Mouse (Mus musculus): ENCODE measurements at regions not wholly inside any gene's neighbourhood (a gene's known extent, or its start where the extent isn't known, plus 50 kb on each side); places are given as distances from the start of the nearest gene placed in this dataset.
"Not testable (repeated sequence)": the region's sequence is repeated elsewhere in the genome, so short reads cannot be mapped to it uniquely, and the experiment has no call there.

GRCm38 (mm10) chr8:35020480-35020879 is 745.1 kb upstream of the Gm19410 start:
- no peak for ATAC-seq (ENCODE audit: poor library complexity, severe bottlenecking)

DNA sequence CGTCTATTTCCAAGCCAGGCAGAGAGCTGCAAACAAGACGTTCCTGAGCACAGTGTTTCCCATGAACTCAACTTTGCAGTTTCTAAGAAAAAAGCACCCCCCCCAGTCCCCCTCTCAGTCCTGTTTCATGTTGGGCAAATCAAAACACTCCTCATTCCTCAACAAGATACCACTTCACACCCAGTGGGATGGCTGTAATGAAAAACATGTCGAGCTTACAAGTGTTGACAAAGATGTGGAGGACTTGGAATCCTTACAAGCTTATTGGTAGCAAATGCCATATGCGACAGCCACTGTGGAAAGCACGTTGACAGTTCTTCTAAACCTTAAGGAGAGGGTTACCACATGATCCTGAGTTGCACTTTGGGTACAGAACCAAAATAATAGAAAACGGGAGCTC is 742.9 kb upstream of the Gm19410 start:
- no peak for ATAC-seq (ENCODE audit: poor library complexity, severe bottlenecking)

DNA sequence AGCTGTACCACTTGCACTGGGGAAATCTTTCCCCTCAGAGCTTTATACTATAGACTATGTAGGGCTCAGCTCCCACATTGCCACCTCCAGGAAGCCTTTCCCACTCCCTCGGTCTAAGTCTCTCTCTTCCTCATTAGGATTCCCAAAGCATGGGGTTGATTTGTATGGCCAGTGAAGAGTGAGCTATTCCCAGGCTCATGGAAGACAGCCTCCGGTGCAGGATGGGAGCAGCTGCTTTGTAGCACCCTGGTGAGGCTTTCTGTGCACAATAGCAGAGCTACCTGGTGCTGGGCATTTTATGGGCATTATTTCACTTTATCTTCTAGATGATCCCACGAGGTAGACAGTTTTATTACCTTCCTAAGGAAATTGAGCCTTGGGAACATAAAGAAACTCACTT is 717.8 kb upstream of the Gm19410 start:
- ATAC-seq (ENCODE audit: poor library complexity, severe bottlenecking) = no peak

DNA sequence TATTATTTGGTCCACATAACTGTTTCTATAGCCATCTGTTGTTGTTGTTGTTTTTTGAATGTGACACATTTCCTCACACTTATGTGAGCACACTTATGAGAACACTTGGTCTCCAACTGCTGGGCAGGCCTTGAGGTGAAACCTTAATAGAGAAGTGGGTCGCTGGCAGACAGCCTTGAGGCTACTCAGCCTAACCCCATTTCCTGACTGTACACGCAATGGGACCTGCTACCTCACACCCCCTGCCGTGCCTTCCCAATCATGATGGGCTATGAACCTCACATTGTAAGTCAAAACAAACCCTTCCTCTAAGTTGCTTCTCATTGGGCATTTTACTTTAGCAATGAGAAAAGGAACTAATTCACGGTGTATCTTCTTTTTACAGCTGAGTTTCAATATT is 712.1 kb upstream of the Gm19410 start:
- ATAC-seq (ENCODE audit: poor library complexity, severe bottlenecking) = peak; percentile 81

DNA sequence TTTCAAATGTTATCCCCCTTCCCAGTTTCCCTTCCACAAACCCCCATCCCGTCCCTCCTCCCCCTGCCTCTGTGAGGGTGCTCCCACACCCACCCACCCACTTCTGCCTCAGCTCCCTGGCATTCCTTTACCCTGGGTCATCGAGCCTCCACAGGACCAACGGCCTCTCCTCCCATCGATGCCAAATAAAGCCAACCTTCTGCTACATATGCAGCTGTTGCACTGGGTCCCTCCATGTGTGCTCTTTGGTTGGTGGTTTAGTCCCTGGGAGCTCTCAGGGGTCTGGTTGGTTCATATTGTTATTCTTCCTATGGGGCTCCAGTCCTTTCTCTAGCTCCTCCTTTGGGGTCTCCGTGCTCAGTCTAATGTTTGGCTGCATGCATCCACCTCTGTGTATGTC is 704.5 kb upstream of the Gm19410 start:
- no peak for ATAC-seq (ENCODE audit: poor library complexity, severe bottlenecking)

DNA sequence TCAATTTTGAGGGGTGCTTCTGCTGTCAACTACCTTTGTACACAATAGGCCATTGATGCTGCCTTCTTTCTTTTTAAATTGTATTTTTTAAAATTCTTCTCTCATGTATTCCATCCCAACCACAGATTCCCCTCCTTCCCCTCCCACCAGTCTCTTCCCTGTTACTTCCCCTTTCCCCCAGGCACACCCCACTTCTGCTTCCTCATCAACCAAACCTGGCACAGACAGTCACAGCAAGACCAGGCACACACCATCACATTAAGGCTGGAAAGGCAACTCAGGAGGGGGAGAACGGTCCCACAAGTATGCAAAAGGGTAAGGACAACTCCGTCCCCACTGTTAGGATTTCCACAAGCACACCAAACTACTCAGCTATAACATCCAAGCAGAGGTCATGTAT is 697.4 kb upstream of the Gm19410 start:
- peak; percentile 100 for ATAC-seq (ENCODE audit: poor library complexity, severe bottlenecking)

GRCm38 (mm10) chr8:35070246-35070989 is 695.2 kb upstream of the Gm19410 start:
- ATAC-seq (ENCODE audit: poor library complexity, severe bottlenecking) = peak; percentile 45

DNA sequence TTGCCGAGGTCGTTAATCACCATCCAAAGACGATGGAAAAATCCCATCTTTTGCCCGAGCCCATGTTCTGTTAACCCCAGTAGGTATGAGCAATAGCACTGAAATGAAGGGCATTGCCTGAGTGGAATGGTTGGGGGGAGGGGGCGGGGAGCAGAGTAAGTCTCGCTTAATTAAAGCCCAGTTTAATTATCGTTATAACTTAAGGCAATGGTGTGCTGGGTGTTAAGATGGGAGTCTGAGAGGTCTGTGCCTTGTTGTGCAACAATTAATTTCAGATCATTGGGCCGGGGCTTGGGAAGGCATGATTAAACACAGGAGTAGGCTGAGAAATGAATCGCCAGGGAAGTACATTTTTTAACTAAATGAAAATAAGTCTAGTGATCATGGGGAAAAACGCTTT is 689.6 kb upstream of the Gm19410 start:
- ATAC-seq (ENCODE audit: poor library complexity, severe bottlenecking) = no peak

- ATAC-seq (ENCODE audit: poor library complexity, severe bottlenecking) = no peak
These were observed 682.4 kb upstream of the Gm19410 start for GRCm38 (mm10) chr8:35083161-35083560.

- no peak for ATAC-seq (ENCODE audit: poor library complexity, severe bottlenecking)
These were observed 678.5 kb upstream of the Gm19410 start for GRCm38 (mm10) chr8:35087070-35087469.

- ATAC-seq (ENCODE audit: poor library complexity, severe bottlenecking) = no peak
These were observed 677.0 kb upstream of the Gm19410 start for GRCm38 (mm10) chr8:35088380-35089244.

- no peak for ATAC-seq (ENCODE audit: poor library complexity, severe bottlenecking)
These were observed 676.1 kb upstream of the Gm19410 start for GRCm38 (mm10) chr8:35089519-35089918.

DNA sequence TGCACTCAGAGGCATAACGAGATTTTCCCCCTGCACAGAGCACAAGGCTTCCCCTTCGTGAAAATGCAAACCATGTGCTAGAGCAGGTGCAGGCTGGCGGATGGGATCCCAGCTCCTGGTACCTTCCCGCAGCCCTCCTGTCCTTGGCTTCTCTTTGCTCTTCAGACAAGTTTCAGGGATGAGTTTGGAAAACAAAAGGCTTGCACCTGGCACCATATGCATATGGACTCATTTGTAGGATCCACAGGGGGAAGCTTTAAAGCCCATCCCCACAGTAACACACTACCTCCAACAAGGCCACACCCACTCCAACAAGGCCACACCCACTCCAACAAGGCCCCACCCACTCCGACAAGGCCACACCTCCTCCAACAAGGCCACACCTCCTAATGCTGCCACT is 663.9 kb upstream of the Gm19410 start:
- no peak for ATAC-seq (ENCODE audit: poor library complexity, severe bottlenecking)

DNA sequence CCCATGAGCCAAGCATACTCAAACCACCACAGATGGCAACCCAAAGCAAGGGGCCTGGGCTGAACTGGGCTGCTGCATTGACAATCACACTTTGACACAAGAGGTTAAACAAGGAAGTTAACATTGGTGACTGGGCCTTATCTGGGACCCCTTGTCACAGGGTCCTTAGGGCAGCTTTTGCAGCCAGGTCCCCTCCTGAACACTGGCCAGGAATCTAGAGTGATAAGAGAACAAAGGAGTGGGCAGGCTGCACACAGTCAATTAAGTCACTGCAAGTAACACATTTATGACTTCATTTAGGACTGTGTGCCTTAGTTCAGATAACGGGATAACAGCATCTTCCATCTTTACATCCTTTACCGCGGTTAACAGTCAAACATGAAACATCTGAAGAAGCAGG is 663.5 kb upstream of the Gm19410 start:
- ATAC-seq (ENCODE audit: poor library complexity, severe bottlenecking) = not testable (repeated sequence)

DNA sequence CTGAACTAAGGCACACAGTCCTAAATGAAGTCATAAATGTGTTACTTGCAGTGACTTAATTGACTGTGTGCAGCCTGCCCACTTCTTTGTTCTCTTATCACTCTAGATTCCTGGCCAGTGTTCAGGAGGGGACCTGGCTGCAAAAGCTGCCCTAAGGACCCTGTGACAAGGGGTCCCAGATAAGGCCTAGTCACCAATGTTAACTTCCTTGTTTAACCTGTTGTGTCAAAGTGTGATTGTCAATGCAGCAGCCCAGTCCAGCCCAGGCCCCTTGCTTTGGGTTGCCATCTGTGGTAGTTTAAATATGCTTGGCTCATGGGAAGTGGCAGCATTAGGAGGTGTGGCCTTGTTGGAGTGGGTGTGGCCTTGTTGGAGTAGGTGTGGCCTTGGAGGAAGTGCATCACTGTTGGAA is 661.1 kb upstream of the Gm19410 start:
- not testable (repeated sequence) for ATAC-seq (ENCODE audit: poor library complexity, severe bottlenecking)

DNA sequence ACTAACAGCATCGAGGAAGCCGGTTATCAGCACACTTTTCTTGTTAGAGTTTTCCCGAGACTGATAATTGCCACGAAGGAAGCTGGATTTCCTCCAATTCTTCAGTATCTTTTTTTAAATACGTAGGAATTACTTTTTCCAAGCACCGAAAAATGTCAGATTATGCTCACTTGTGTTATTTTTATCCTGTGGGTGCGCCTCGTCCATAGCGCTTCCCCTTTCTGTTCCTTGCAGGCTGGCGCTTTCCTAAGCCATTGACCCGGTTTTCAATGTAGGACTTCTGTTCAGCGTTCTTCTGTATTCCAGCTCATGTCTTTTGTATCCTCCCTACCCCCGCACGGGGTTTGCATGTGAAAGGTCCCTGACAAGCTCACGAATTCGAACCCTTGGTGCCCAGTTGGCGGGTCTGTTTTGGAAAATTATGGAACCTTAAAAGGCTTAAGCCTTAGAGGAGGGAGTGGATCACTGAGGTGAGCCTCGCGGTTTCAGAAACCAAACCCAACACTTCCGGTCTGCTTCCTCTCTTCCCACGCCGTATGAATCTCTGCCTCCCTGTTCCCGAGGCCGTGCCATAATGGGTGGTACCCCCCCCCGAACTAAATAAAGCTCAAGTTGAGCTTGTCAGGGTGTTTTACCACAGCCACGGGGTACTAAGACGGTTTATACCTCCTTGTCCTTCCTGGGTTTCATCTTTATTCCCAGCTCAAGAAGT is 655.9 kb upstream of the Gm19410 start:
- ATAC-seq (ENCODE audit: poor library complexity, severe bottlenecking) = peak; percentile 78

DNA sequence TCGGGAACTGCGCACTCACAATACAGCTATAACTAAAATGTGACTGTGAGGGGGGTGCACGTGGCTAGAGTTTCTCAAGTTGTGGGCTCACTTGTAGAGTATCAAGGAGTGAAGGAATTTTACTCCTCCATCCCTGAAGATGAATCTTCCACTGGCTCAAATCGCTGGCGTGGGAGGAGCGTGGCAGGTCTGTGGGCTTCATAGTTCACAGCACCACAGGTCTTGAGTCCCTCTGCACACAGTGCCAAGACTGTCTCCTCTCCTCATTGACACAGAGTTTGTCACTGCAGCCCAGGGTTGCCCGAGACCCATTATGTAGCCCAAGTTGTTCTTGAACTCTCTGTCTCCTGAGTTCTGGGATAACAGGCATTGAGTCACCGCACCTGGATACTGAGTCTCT is 655.3 kb upstream of the Gm19410 start:
- no peak for ATAC-seq (ENCODE audit: poor library complexity, severe bottlenecking)

DNA sequence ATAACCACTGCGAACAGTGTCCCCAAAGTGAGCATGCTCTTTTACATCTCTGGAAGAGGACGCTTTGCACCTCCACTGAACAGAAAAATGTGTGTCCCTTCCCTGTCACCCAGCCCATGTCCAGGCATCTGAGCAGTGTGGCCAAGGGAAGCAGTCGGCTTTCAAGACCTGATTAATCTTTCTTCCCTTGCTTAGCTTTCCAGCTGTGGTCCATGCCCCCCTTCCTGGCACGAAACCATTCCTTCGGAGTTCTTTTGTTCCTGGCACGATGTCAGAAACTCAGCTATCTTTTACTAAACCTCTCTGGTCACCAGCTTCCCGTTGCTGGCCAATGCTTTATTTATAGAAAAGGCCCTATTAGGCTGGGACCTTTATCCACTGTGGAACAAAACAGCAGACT is 654.5 kb upstream of the Gm19410 start:
- ATAC-seq (ENCODE audit: poor library complexity, severe bottlenecking) = no peak

- no peak for ATAC-seq (ENCODE audit: poor library complexity, severe bottlenecking)
These were observed 652.9 kb upstream of the Gm19410 start for GRCm38 (mm10) chr8:35112591-35113265.

GRCm38 (mm10) chr8:35114031-35114430 is 651.6 kb upstream of the Gm19410 start:
- ATAC-seq (ENCODE audit: poor library complexity, severe bottlenecking) = peak; percentile 68

DNA sequence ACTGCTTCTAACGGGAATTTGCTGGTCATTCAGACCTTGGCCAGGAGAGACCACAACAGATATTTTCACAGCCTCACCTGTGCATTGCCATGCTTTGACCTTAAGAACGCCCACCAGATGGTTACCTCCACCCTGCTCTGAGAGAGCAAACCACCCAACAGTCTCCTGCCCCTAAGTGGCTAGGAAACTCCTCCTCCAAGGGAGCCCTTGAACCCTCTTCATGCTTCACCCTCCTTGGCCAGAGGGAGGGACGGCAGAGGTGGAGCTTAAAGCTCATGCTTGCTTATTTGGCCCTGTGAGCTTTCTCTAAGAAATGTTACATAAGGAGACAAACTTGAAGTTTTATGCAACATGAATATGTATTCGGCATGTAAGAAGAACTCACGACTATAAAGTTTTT is 645.0 kb upstream of the Gm19410 start:
- no peak for ATAC-seq (ENCODE audit: poor library complexity, severe bottlenecking)
